ENCODE assay signal across 1 mouse cellular context in the genomic region with DNA sequence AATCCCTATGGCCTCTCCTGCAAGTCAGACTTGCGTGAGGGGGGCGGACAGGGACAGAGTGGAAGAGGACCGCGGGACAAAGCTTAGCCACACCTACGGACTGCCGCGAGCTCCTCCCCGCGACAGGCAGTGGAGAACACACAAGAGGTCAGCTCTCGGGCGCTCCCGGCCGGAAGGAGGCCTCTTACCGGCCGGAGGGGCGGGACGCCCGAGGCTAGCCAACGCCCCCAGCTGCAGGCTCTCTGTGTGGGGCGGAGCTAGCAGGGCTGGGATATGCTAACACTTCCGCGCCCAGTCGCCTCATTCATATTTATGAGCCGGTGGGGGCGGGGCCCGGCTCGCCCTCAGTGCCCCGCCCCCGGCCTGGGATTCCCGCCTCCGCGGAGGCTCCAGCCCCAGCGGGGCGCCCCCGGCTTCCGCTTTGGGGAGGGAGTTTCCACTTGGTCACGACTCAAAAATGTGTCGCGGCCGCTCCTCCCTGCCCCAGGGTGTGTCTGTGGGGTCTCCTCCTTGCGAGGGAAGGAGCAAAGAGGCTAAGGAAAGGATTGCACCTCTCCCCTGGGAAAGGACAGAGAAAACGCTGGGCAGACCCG.
TF ChIP-seq lines count a peak whose summit lies in the region.

No protein-coding gene starts in this region.

TF ChIP-seq in MEL, 35 proteins besides CTCF, POLR2A, EP300 and RAD21:
- peak; percentile 58; the same call in 1 of the 2 replicates for TF ChIP-seq HCFC1 (IDR thresholded peaks at IDR 0.05; ENCODE audit: low read depth, low read length)
- TF ChIP-seq ZNF384 (IDR thresholded peaks at IDR 0.05; ENCODE audit: low read depth, low read length), result no peak
- no peak for TF ChIP-seq RCOR1 (IDR thresholded peaks at IDR 0.05; ENCODE audit: low read depth, low read length)
- peak; percentile 88; the same call in 1 of the 2 replicates for TF ChIP-seq MAZ (IDR thresholded peaks at IDR 0.05; ENCODE audit: low read depth, low read length)
- TF ChIP-seq KAT2A (conservative IDR thresholded peaks at IDR 0.05; ENCODE audit: low read depth, low read length), result no peak
- TF ChIP-seq ELF1 (IDR thresholded peaks at IDR 0.05; ENCODE audit: low read depth, low read length), result peak; percentile 83
- TF ChIP-seq MEF2A (IDR thresholded peaks at IDR 0.05; ENCODE audit: extremely low read depth, insufficient replicate concordance, low read depth, low read length, poor library complexity, severe bottlenecking), result no peak
- TF ChIP-seq BHLHE40 (IDR thresholded peaks at IDR 0.05; ENCODE audit: borderline replicate concordance, low read depth, low read length), result peak; percentile 27; the same call in 1 of the 2 replicates
- peak; percentile 63; the same call in 1 of the 2 replicates for TF ChIP-seq ETS1 (IDR thresholded peaks at IDR 0.05; ENCODE audit: low read depth, low read length)
- TF ChIP-seq MYC (IDR thresholded peaks at IDR 0.05; ENCODE audit: low read depth, low read length), result no peak
- no peak for TF ChIP-seq CHD2 (IDR thresholded peaks at IDR 0.05; ENCODE audit: low read length)
- peak; percentile 22; the same call in 1 of the 2 replicates for TF ChIP-seq TCF12 (IDR thresholded peaks at IDR 0.05; ENCODE audit: low read depth, low read length)
- peak; percentile 47 for TF ChIP-seq NELFE (IDR thresholded peaks at IDR 0.05; ENCODE audit: low read depth, low read length)
- TF ChIP-seq USF1 (IDR thresholded peaks at IDR 0.05; ENCODE audit: low read depth, low read length), result peak; percentile 26; the same call in 1 of the 2 replicates
- no peak for TF ChIP-seq ZC3H11A (IDR thresholded peaks at IDR 0.05; ENCODE audit: low read depth, low read length)
- no peak for TF ChIP-seq TAL1 (IDR thresholded peaks at IDR 0.05; ENCODE audit: low read length)
- 0 out of 2 replicates have a peak, but pooled peaks have one; percentile 55 for TF ChIP-seq SIN3A (IDR thresholded peaks at IDR 0.05; ENCODE audit: low read length)
- no peak for TF ChIP-seq GABPA (IDR thresholded peaks at IDR 0.05; ENCODE audit: low read depth, low read length)
- TF ChIP-seq E2F4 (IDR thresholded peaks at IDR 0.05; ENCODE audit: borderline replicate concordance, low read depth, low read length), result peak; percentile 81; the same call in 1 of the 2 replicates
